Mouse (Mus musculus) spleen, adult 2 months (tissue): ENCODE data around the gene Gm49322. TPM values are rescaled to one million over a fixed set of nuclear protein-coding genes. Genes with fewer than 3 reads are reported as not detected.
A peak's percentile ranks its signal among the peaks of the same experiment; 100 is the strongest.

Experiments
- DNase-seq, 2 experiments: peaks; one replicate each; pipeline versions ENCODE4 v3.0.0 to v3.0.0-alpha.2; 2012 to 2021; ENCODE audit warnings: low spot score in 2 of 2, low read depth in 1 of 2
- H3K27ac ChIP-seq: fragments of 200-500 bp; 2 replicates; pipeline ENCODE4 v1.5.1; 2012; ENCODE audit warnings: low read length, inconsistent platforms; ENCODE audit not compliant: insufficient read depth
- H3K27me3 ChIP-seq: fragments of 200-500 bp; 2 replicates; pipeline ENCODE4 v1.6.1; 2012; ENCODE audit warnings: mild to moderate bottlenecking, moderate library complexity, low read length, inconsistent platforms; ENCODE audit not compliant: control insufficient read depth, insufficient read depth
- H3K36me3 ChIP-seq: fragments of 200-500 bp; 2 replicates; pipeline ENCODE4 v1.6.1; 2012; ENCODE audit warnings: mild to moderate bottlenecking, low read length, inconsistent platforms; ENCODE audit not compliant: control insufficient read depth, insufficient read depth
- H3K4me1 ChIP-seq: fragments of 200-500 bp; 2 replicates; pipeline ENCODE4 v1.6.1; 2011; ENCODE audit warnings: inconsistent platforms; ENCODE audit not compliant: control insufficient read depth, insufficient read depth, insufficient read length
- H3K4me3 ChIP-seq: fragments of 200-500 bp; 2 replicates; pipeline ENCODE4 v1.5.1; 2011; ENCODE audit warnings: mild to moderate bottlenecking, inconsistent platforms; ENCODE audit not compliant: insufficient read depth, insufficient read length; ENCODE audit errors: extremely low read depth
- CTCF ChIP-seq: fragments of 200-500 bp; IDR thresholded peaks from 2 replicates; pipeline ENCODE4 v1.5.1; 2011; ENCODE audit warnings: mild to moderate bottlenecking, inconsistent platforms; ENCODE audit not compliant: insufficient read depth, insufficient read length, insufficient replicate concordance; ENCODE audit errors: extremely low read depth
- POLR2A ChIP-seq: fragments of 200-500 bp; IDR thresholded peaks from 2 replicates; pipeline ENCODE4 v1.6.1; 2011; ENCODE audit warnings: low read depth, low read length, inconsistent platforms
- WGBS: fragments of 180-500 bp; shearing (Covaris S2); methylation state at CpG from one replicate; pipeline ENCODE4 v1.1.7; 2018; 5-methylcytosine and 5-hydroxymethylcytosine counted together
- polyA plus RNA-seq: library from polyadenylated mRNA; depleted of rRNA; stranded (reverse); fragments of >200 nt; gene quantifications from 2 replicates; pipeline ENCODE4 v1.2.3, GENCODE M21; 2012

Gene Gm49322
- polyA plus RNA-seq, 1 experiment, result 3.0 TPM

- H3K27ac ChIP-seq, result no peak overlapping the region; the same call in 1 of the 2 replicates
- DNase-seq, result peak in 1 of 2 experiments; percentile 27
- 13% methylated on average over 17 of the region's 17 CpGs for WGBS
- H3K27me3 ChIP-seq, result no peaks in the 10 kb centered on the region
- H3K36me3 ChIP-seq, result no peaks in the 10 kb centered on the region
- TF ChIP-seq POLR2A (no peak), CTCF (no peak)
- peaks cover 26% of the 10 kb centered on the region for H3K4me1 ChIP-seq
- peak overlapping the region; percentile 82 for H3K4me3 ChIP-seq
Observed at GRCm38 (mm10) chr10:80575925-80576324, 29.9 kb upstream of the Gm49322 start.

- Histone ChIP-seq H3K27me3 (no peaks in the 10 kb centered on the region), H3K4me1 (peaks cover 19% of the 10 kb centered on the region; the same call in 1 of the 2 replicates), H3K36me3 (no peaks in the 10 kb centered on the region), H3K27ac (peak overlapping the region; percentile 94), H3K4me3 (peak overlapping the region; percentile 82)
- DNase-seq, result peak in 1 of 2 experiments; percentile 57
- under 1% methylated on average over 95 of the region's 96 CpGs for WGBS
- TF ChIP-seq CTCF (no peak), POLR2A (no peak)
Observed at GRCm38 (mm10) chr10:80576351-80577194, 29.2 kb upstream of the Gm49322 start.

GRCm38 (mm10) chr10:80577195-80578130 is 28.4 kb upstream of the Gm49322 start, which contains the start of gene Klf16:
Gene Klf16, minus strand, starts transcription at chr10:80577321.
- Histone ChIP-seq H3K27ac (peak within 1 kb of the TSS; percentile 94), H3K4me3 (peak within 1 kb of the TSS; percentile 82), H3K36me3 (no peaks in the 10 kb centered on the region), H3K27me3 (no peaks in the 10 kb centered on the region), H3K4me1 (peaks cover 11% of the 10 kb centered on the region; the same call in 1 of the 2 replicates)
- 1% methylated on average over 69 of the region's 97 CpGs for WGBS
- peak; percentile 92 to 99 for DNase-seq
- TF ChIP-seq CTCF, result no peak
- peak; percentile 55 for TF ChIP-seq POLR2A

- DNase-seq, result peak; percentile 79 to 83
- TF ChIP-seq POLR2A (no peak; the same call in 1 of the 2 replicates), CTCF (peak; percentile 93)
- H3K4me1 ChIP-seq, result peaks cover 11% of the 10 kb centered on the region; the same call in 1 of the 2 replicates
- under 1% methylated on average over 29 of the region's 29 CpGs for WGBS
- peak overlapping the region; percentile 93 for H3K27ac ChIP-seq
- no peaks in the 10 kb centered on the region; the same call in 1 of the 2 replicates for H3K36me3 ChIP-seq
- peak overlapping the region; percentile 82 for H3K4me3 ChIP-seq
- H3K27me3 ChIP-seq, result no peaks in the 10 kb centered on the region
Observed at GRCm38 (mm10) chr10:80578131-80578750, 27.6 kb upstream of the Gm49322 start.

- TF ChIP-seq POLR2A, result no peak
- peak; percentile 53; the same call in 1 of the 2 replicates for TF ChIP-seq CTCF
- no peaks in the 10 kb centered on the region for H3K27me3 ChIP-seq
- peak overlapping the region; percentile 70 for H3K27ac ChIP-seq
- peaks cover 4% of the 10 kb centered on the region for H3K36me3 ChIP-seq
- peak overlapping the region; percentile 41; the same call in 1 of the 2 replicates for H3K4me3 ChIP-seq
- DNase-seq, result peak; percentile 78 to 88
- 7% methylated on average over 8 of the region's 8 CpGs for WGBS
- H3K4me1 ChIP-seq, result peaks cover 11% of the 10 kb centered on the region; the same call in 1 of the 2 replicates
Observed at GRCm38 (mm10) chr10:80578911-80579310, 26.9 kb upstream of the Gm49322 start.

- H3K4me1 ChIP-seq, result peaks cover 19% of the 10 kb centered on the region
- H3K4me3 ChIP-seq, result no peak overlapping the region
- H3K36me3 ChIP-seq, result peaks cover 19% of the 10 kb centered on the region
- WGBS, result 67% methylated on average over 5 of the region's 5 CpGs
- no peak for TF ChIP-seq CTCF
- TF ChIP-seq POLR2A, result no peak
- no peak overlapping the region for H3K27ac ChIP-seq
- H3K27me3 ChIP-seq, result no peaks in the 10 kb centered on the region
- DNase-seq, result no peak
Observed at GRCm38 (mm10) chr10:80583047-80583446, 22.8 kb upstream of the Gm49322 start.
